In genomic region chr1:183236460-183236859, GRCm38 (mm10) we compare ENCODE assay signal across 28 mouse cellular contexts.
"Had no signal": no experiment of that assay in that cellular context is flagged by ENCODE, and none has a peak within 500 bp of the region (broad histone marks: within the 10 kb centered on the region; RNA-seq: fewer than 3 reads in every experiment).

No protein-coding gene starts in this region.

- H3K36me3 ChIP-seq: embryonic facial prominence, embryonic 10.5 days; embryonic facial prominence, embryonic 12.5 days; embryonic facial prominence, embryonic 13.5 days; embryonic facial prominence, embryonic 15.5 days; forebrain, embryonic 10.5 days; forebrain, embryonic 12.5 days; forebrain, embryonic 15.5 days had no signal

- H3K4me3 ChIP-seq: embryonic facial prominence, embryonic 10.5 days; embryonic facial prominence, embryonic 12.5 days; embryonic facial prominence, embryonic 13.5 days; embryonic facial prominence, embryonic 15.5 days; erythroblast, embryonic 14.5 days; forebrain, embryonic 10.5 days; forebrain, embryonic 12.5 days; forebrain, embryonic 13.5 days; forebrain, embryonic 15.5 days; gastrocnemius, adult 2 months; heart, adult 2 months had no signal

- ATAC-seq: forebrain, embryonic 13.5 days; forebrain, embryonic 14.5 days; forebrain, embryonic 15.5 days; forebrain, embryonic 16.5 days; forebrain, postnatal 0 days had no signal

- H3K27ac ChIP-seq: embryonic facial prominence, embryonic 10.5 days; embryonic facial prominence, embryonic 12.5 days; embryonic facial prominence, embryonic 13.5 days; embryonic facial prominence, embryonic 15.5 days; forebrain, embryonic 10.5 days; forebrain, embryonic 12.5 days; forebrain, embryonic 13.5 days; forebrain, embryonic 15.5 days; gastrocnemius, adult 2 months; heart, adult 2 months had no signal

- H3K27me3 ChIP-seq: embryonic facial prominence, embryonic 12.5 days; embryonic facial prominence, embryonic 13.5 days; embryonic facial prominence, embryonic 15.5 days; forebrain, embryonic 12.5 days; forebrain, embryonic 15.5 days had no signal

- DNase-seq: cerebellum, adult 18-20 months; cerebellum, adult 2 months; cerebellum, adult 8-10 months; cerebellum, adult 9-10 months; cerebellum, adult 9-11 months; cerebellum, postnatal 10 days; cerebellum, postnatal 14 days; cerebellum, postnatal 25 days; cerebellum, postnatal 36 days; embryo, embryonic 11 days; forebrain, postnatal 0 days; gastrocnemius, adult 2 months; gastrocnemius, postnatal 10 days; gastrocnemius, postnatal 14 days; gastrocnemius, postnatal 25 days; gastrocnemius, postnatal 36 days had no signal

- H3K4me2 ChIP-seq: embryonic facial prominence, embryonic 12.5 days; embryonic facial prominence, embryonic 13.5 days; embryonic facial prominence, embryonic 15.5 days; forebrain, embryonic 12.5 days; forebrain, embryonic 13.5 days; forebrain, embryonic 15.5 days had no signal

- H3K4me1 ChIP-seq: embryonic facial prominence, embryonic 10.5 days; embryonic facial prominence, embryonic 12.5 days; embryonic facial prominence, embryonic 15.5 days; forebrain, embryonic 10.5 days; forebrain, embryonic 12.5 days; forebrain, embryonic 13.5 days; forebrain, embryonic 15.5 days had no signal

- H3K9ac ChIP-seq: embryonic facial prominence, embryonic 12.5 days; embryonic facial prominence, embryonic 13.5 days; embryonic facial prominence, embryonic 15.5 days; forebrain, embryonic 12.5 days; forebrain, embryonic 13.5 days; forebrain, embryonic 15.5 days; forebrain, postnatal 0 days had no signal

- H3K9me3 ChIP-seq: embryonic facial prominence, embryonic 10.5 days; embryonic facial prominence, embryonic 12.5 days; embryonic facial prominence, embryonic 13.5 days; embryonic facial prominence, embryonic 15.5 days; forebrain, embryonic 10.5 days; forebrain, embryonic 12.5 days; forebrain, embryonic 13.5 days; forebrain, embryonic 15.5 days had no signal
